Mouse (Mus musculus) right cerebral cortex, postnatal 10 days (tissue): ENCODE measurements around the gene Trim2.

Experiments used
- DNase-seq, 2 experiments: peaks; one replicate each; pipeline ENCODE4 v3.0.0; 2021; ENCODE audit warnings: low spot score in 2 of 2

Trim2 gene

DNA sequence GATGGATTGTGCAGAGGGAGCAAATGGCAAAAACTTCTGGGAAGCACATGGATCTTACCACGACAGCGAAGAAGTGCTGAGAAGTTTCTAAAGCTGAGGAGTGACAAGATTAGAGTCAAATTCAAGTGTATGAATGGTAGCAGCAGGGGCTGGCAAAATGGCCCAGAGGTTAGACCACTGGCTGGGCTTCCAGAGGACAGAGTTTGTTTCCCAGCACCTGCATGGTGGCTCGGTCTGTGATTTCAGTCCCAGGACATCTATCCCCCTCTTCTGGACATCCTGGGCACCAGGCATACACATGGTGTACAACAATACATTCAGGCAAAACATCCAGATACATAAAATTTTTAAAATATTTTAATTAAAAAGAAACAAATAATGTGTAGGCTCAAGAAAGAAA lies 156.8 kb downstream of the Trim2 start:
- DNase-seq: no peak

- no peak for DNase-seq
Observed at GRCm38 (mm10) chr3:84140947-84141346, 165.7 kb downstream of the Trim2 start.

DNA sequence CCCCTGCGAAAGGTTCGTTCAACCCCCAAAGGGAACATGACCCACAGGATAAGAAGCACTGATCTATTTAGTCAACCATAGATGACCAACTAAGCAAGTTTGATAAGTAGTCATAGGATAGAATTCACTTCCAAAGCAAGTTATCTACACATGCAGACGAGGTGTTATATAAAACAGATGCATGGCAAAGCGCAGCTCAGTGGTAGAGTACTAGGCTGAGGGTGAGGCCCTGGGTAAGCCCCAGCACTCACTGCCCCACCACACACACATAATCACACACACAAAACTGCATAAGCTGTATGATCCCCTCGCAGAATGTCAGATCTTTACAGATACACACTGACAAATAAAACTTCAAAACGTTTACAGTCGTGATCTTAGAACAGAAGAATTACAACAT lies 170.2 kb downstream of the Trim2 start:
- no peak for DNase-seq

DNA sequence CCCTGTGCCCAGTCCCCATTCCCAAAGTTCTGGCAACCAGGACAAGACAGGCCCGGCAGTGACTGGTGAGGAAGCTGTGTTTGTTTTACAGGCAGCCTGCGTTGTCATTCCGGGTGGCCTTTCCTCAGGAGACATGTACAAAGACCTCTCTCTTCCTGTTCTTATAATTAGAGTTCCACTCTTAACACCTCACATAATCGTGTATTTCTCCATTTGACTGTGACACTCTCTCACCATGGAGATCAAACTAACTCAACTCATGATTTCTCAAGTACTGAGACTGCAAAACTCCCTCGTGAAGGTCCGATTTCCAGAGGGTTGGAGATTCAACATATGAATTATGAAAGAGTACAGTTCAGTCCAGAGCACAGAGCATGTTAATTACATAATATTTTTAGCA lies 170.7 kb downstream of the Trim2 start:
- DNase-seq: no peak

DNA sequence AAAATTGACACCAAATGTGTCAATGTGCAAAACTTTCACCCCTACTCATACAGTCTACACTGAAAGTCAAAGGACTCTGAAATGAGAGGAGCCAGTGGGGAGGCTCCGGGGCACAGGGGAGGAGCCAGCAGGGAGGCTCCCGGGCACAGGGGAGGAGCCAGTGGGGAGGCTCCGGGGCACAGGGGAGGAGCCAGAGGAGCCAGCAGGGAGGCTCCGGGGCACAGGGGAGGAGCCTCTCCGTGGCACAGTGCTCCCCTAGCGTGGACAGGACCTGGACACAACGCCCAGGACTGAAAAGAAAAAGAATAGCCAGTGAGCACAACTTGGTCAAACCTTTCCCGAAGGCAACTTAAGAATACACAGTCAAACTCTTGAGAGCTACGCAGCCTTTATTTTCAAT lies 171.3 kb downstream of the Trim2 start:
- no peak for DNase-seq

GRCm38 (mm10) chr3:84131369-84131768 lies 175.3 kb downstream of the Trim2 start:
- no peak for DNase-seq

DNA sequence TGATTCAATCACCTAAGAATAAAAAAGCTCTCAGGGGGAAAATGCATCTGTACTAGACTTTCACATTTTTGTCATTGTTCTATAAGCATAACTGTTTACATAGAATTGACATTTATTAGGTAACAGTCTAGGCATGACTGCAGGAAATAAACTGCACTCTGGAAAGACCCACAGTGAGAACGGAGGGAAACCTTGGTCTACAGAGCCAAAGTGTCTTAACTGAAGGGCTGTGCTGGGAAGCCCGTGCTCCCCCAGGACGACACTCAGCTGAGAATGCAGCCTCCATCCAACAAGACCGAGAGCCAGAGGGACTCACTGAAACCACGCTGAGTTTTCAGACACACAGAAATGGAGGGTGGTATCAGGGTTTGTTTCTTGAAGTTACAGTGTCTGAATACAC lies 175.9 kb downstream of the Trim2 start:
- no peak for DNase-seq

- DNase-seq: no peak
Observed at GRCm38 (mm10) chr3:84128871-84129870, 177.5 kb downstream of the Trim2 start.

GRCm38 (mm10) chr3:84127431-84127830 lies 179.2 kb downstream of the Trim2 start:
- DNase-seq: no peak

DNA sequence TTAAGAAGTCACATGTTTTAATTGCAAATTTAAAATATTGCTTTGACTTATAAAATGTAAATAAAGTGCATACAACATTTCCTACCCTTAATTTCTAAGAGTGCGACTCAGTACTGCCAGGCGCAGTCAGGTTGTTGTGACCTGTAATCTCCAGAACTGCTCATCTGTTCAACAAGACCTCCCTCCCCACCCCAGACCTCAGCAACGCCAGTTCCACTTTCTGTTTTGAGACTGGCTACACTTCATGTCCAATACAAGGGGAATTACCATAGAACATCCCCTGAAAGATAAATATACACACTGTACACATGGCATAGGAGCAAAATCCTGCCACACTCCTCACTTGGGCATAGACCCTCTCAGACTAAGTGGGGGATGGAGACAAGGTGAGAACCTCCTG lies 180.0 kb downstream of the Trim2 start:
- no peak for DNase-seq

- no peak for DNase-seq
Observed at GRCm38 (mm10) chr3:84125704-84126289, 180.9 kb downstream of the Trim2 start.

DNA sequence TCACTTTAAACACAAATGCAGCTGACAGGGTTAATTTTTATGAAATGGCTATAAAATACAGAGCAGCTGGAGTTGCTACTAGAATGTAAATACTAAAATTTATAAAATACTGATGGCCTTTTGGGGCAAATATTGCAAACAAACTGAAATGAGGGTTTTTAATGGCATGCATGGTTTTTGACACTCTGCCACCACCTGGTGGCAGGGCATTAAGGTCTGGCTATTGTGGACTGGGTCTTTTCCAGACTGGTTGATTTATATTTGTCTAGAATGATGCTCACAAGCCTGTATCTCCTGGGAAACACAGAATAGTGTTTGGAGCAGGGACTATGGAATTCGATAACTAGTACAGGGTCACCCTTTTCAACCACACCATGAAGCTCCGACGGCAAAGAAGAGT lies 183.2 kb downstream of the Trim2 start:
- no peak for DNase-seq

DNA sequence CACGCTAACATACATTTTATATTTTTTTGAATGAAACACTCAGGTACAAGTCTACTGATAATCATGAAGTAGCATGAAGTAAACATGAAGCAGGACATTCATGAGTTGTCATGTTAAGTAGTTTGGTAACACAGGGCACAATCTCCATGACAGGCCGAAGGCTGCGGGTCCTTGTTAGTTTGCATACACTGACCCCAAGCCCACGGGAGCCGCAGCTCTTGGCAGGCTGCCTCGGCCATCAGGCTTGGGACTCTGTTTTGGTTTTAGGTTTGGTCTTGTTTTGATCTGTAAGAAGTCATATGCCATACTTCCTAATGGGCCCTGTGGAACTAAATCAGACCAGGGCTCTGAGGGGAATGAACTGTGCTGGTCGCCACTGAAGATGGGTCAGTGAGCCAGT lies 188.0 kb downstream of the Trim2 start:
- no peak for DNase-seq

DNA sequence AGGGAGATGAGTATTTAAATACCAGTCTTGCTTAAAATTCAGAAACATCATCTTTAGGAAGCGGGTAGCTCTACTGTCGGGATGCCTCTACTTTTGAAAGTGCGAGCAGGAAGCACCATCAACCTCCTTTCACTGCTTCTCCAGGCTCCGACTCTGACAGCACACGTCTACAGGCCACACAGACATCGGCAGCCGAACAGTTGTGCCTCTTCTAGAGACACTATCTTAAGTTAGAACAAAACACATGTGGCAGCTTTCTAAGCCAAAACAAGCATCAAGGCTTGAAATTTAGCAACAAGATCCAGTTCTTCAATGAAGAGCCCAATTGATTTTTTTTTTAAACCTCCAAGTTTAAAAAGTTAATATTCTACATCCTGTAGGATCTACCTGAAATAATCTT lies 188.5 kb downstream of the Trim2 start:
- DNase-seq: no peak
